Mouse (Mus musculus): Measurements from ENCODE around the gene Fam117a.

- TF ChIP-seq CTCF (IDR thresholded peaks at IDR 0.05; ENCODE audit: insufficient read depth, low read length) = no peak
- TF ChIP-seq POLR2A (IDR thresholded peaks at IDR 0.05; ENCODE audit: borderline replicate concordance, extremely low read depth, low read depth, low read length) = no peak
Observed at GRCm38 (mm10) chr11:95390420-95390819, 53.6 kb downstream of the Fam117a start.
